Mouse (Mus musculus) forebrain, embryonic 14.5 days (tissue): Measurements from ENCODE around the gene Sctr. TPM values are rescaled to one million over a fixed set of nuclear protein-coding genes. Genes with fewer than 3 reads are reported as not detected.
A peak's percentile ranks its signal among the peaks of the same experiment; 100 is the strongest.

Experiments
- ATAC-seq: fragments of 200-750 bp; cut with Nextera tagmentation; 2 replicates; pipeline ENCODE4 v1.8.0; 2017; ENCODE audit warnings: mild to moderate bottlenecking, moderate library complexity
- DNase-seq: peaks from one replicate; pipeline ENCODE4 v3.0.0-alpha.2; 2015; ENCODE audit warnings: low spot score
- H3K27ac ChIP-seq: fragments of 300-500 bp; sonication (generic); 2 replicates; pipeline ENCODE4 v1.5.1; 2014; ENCODE audit warnings: low read depth, mild to moderate bottlenecking, control low read depth, low read length, moderate library complexity
- H3K27me3 ChIP-seq: fragments of 300-500 bp; sonication (generic); replicated peaks from 2 replicates; pipeline ENCODE4 v1.6.1; 2014; ENCODE audit warnings: low read length, control low read depth, mixed read lengths; ENCODE audit not compliant: control insufficient read depth, insufficient read depth
- H3K36me3 ChIP-seq: fragments of 300-500 bp; sonication (generic); 2 replicates; pipeline ENCODE4 v1.6.1; 2014; ENCODE audit warnings: low read length, control low read depth; ENCODE audit not compliant: control insufficient read depth, insufficient read depth
- H3K4me1 ChIP-seq: fragments of 300-500 bp; sonication (generic); 2 replicates; pipeline ENCODE4 v1.6.1; 2014; ENCODE audit warnings: antibody characterized with exemption, low read length, control low read depth; ENCODE audit not compliant: control insufficient read depth, insufficient read depth
- H3K4me2 ChIP-seq: fragments of 300-500 bp; sonication (generic); 2 replicates; pipeline ENCODE4 v1.6.1; 2014; ENCODE audit warnings: mild to moderate bottlenecking, control low read depth, low read length
- H3K4me3 ChIP-seq: fragments of 300-500 bp; sonication (generic); 2 replicates; pipeline ENCODE4 v1.5.1; 2014; ENCODE audit warnings: low read depth, low read length, control low read depth
- H3K9ac ChIP-seq: fragments of 300-500 bp; sonication (generic); 2 replicates; pipeline ENCODE4 v1.6.1; 2014; ENCODE audit warnings: mild to moderate bottlenecking, low read length, control low read depth, moderate library complexity
- H3K9me3 ChIP-seq: fragments of 300-500 bp; sonication (generic); replicated peaks from 2 replicates; pipeline ENCODE4 v1.6.1; 2016; ENCODE audit warnings: low read length, control low read depth, mixed read lengths; ENCODE audit not compliant: control insufficient read depth
- WGBS: fragments of 180-500 bp; shearing (Covaris S2); extraction: QIAGEN DNeasy Blood & Tissue Kit; methylation state at CpG from one replicate; pipeline ENCODE4 v1.1.7; 2014; 5-methylcytosine and 5-hydroxymethylcytosine counted together
- polyA plus RNA-seq: library from polyadenylated mRNA; unstranded; fragments of >200 nt; fragmentation: Nextera tagmentation; extraction: Ambion mirVana; gene quantifications from 2 replicates; pipeline ENCODE4 v1.2.1, GENCODE M21; 2014

The Sctr gene
- polyA plus RNA-seq, 1 experiment from 2014 or later: 0.52 TPM

- Histone ChIP-seq H3K27ac (no peak overlapping the region), H3K4me3 (no peak overlapping the region), H3K9me3 (no peaks in the 10 kb centered on the region), H3K4me1 (peaks cover 5% of the 10 kb centered on the region; the same call in 1 of the 2 replicates), H3K9ac (no peak overlapping the region), H3K36me3 (no peaks in the 10 kb centered on the region), H3K4me2 (no peak overlapping the region), H3K27me3 (no peaks in the 10 kb centered on the region)
- ATAC-seq: no peak
- DNase-seq: no peak
- 78% methylated on average over 7 of the region's 7 CpGs for WGBS
These were observed 28.9 kb downstream of the Sctr start for GRCm38 (mm10) chr1:120035456-120036034.

GRCm38 (mm10) chr1:120037021-120037683 lies 30.5 kb downstream of the Sctr start:
- Histone ChIP-seq H3K27ac (no peak overlapping the region), H3K4me2 (no peak overlapping the region), H3K4me1 (peaks cover 5% of the 10 kb centered on the region; the same call in 1 of the 2 replicates), H3K9ac (no peak overlapping the region), H3K9me3 (no peaks in the 10 kb centered on the region), H3K4me3 (no peak overlapping the region), H3K27me3 (no peaks in the 10 kb centered on the region), H3K36me3 (no peaks in the 10 kb centered on the region)
- 70% methylated on average over 9 of the region's 9 CpGs for WGBS
- DNase-seq: peak; percentile 84
- ATAC-seq: peak; percentile 55

- 83% methylated on average over 9 of the region's 9 CpGs for WGBS
- H3K4me3 ChIP-seq: no peak overlapping the region
- ATAC-seq: no peak
- H3K27ac ChIP-seq: no peak overlapping the region
- no peaks in the 10 kb centered on the region for H3K27me3 ChIP-seq
- DNase-seq: no peak
- H3K9ac ChIP-seq: no peak overlapping the region
- H3K4me2 ChIP-seq: no peak overlapping the region
- H3K9me3 ChIP-seq: no peaks in the 10 kb centered on the region
- 0 out of 2 replicates have a peak, but pooled peaks cover 5% of the 10 kb centered on the region for H3K4me1 ChIP-seq
- no peaks in the 10 kb centered on the region for H3K36me3 ChIP-seq
These were observed 31.9 kb downstream of the Sctr start for GRCm38 (mm10) chr1:120038594-120038993.

GRCm38 (mm10) chr1:120042421-120042820 lies 35.7 kb downstream of the Sctr start:
- H3K4me1 ChIP-seq: no peaks in the 10 kb centered on the region
- ATAC-seq: no peak
- WGBS: 68% methylated on average over 8 of the region's 8 CpGs

GRCm38 (mm10) chr1:120044584-120044983 lies 37.9 kb downstream of the Sctr start:
- no peaks in the 10 kb centered on the region for H3K36me3 ChIP-seq
- ATAC-seq: no peak
- H3K27ac ChIP-seq: no peak overlapping the region
- no peaks in the 10 kb centered on the region for H3K27me3 ChIP-seq
- H3K9me3 ChIP-seq: no peaks in the 10 kb centered on the region
- H3K4me3 ChIP-seq: no peak overlapping the region
- no peak overlapping the region for H3K9ac ChIP-seq
- no peak overlapping the region for H3K4me2 ChIP-seq
- no peaks in the 10 kb centered on the region for H3K4me1 ChIP-seq
- WGBS: 92% methylated on average over 16 of the region's 16 CpGs
- no peak for DNase-seq

More at GRCm38 (mm10) chr1:120042421-120042820, 35.7 kb downstream of the Sctr start:
- H3K27me3 ChIP-seq: no peaks in the 10 kb centered on the region
- H3K9me3 ChIP-seq: no peaks in the 10 kb centered on the region
- no peak overlapping the region for H3K4me3 ChIP-seq
- H3K27ac ChIP-seq: no peak overlapping the region
- H3K4me2 ChIP-seq: no peak overlapping the region
- no peak for DNase-seq
- no peaks in the 10 kb centered on the region for H3K36me3 ChIP-seq
- H3K9ac ChIP-seq: no peak overlapping the region

- DNase-seq (no peak), ATAC-seq (no peak)
- Histone ChIP-seq H3K4me1 (no peaks in the 10 kb centered on the region), H3K27me3 (no peaks in the 10 kb centered on the region), H3K4me2 (no peak overlapping the region), H3K4me3 (no peak overlapping the region), H3K9ac (no peak overlapping the region), H3K9me3 (no peaks in the 10 kb centered on the region), H3K27ac (no peak overlapping the region), H3K36me3 (no peaks in the 10 kb centered on the region)
These were observed 40.6 kb downstream of the Sctr start for GRCm38 (mm10) chr1:120047325-120047724.

- H3K27ac ChIP-seq: no peak overlapping the region
- H3K9ac ChIP-seq: no peak overlapping the region
- no peaks in the 10 kb centered on the region for H3K27me3 ChIP-seq
- H3K4me3 ChIP-seq: no peak overlapping the region
- no peaks in the 10 kb centered on the region for H3K36me3 ChIP-seq
- ATAC-seq (no peak), DNase-seq (no peak)
- H3K9me3 ChIP-seq: no peaks in the 10 kb centered on the region
- 54% methylated on average over 1 of the region's 1 CpGs for WGBS
- no peaks in the 10 kb centered on the region for H3K4me1 ChIP-seq
- H3K4me2 ChIP-seq: no peak overlapping the region
These were observed 44.4 kb downstream of the Sctr start for GRCm38 (mm10) chr1:120051070-120051469.

GRCm38 (mm10) chr1:120054997-120055396 lies 48.3 kb downstream of the Sctr start:
- no peak overlapping the region for H3K4me2 ChIP-seq
- no peak overlapping the region for H3K4me3 ChIP-seq
- H3K4me1 ChIP-seq: no peaks in the 10 kb centered on the region
- no peaks in the 10 kb centered on the region for H3K9me3 ChIP-seq
- ATAC-seq (no peak), DNase-seq (no peak)
- H3K36me3 ChIP-seq: no peaks in the 10 kb centered on the region
- no peak overlapping the region for H3K9ac ChIP-seq
- 89% methylated on average over 6 of the region's 6 CpGs for WGBS
- H3K27me3 ChIP-seq: no peaks in the 10 kb centered on the region
- H3K27ac ChIP-seq: no peak overlapping the region

- Histone ChIP-seq H3K9me3 (no peaks in the 10 kb centered on the region), H3K27ac (no peak overlapping the region), H3K4me2 (no peak overlapping the region), H3K36me3 (no peaks in the 10 kb centered on the region), H3K4me3 (no peak overlapping the region), H3K27me3 (no peaks in the 10 kb centered on the region), H3K9ac (no peak overlapping the region), H3K4me1 (no peaks in the 10 kb centered on the region)
- WGBS: 87% methylated on average over 6 of the region's 6 CpGs
- ATAC-seq (no peak), DNase-seq (no peak)
These were observed 48.8 kb downstream of the Sctr start for GRCm38 (mm10) chr1:120055475-120055874.
